Mouse (Mus musculus) forebrain, embryonic 14.5 days (tissue): ENCODE results near the gene 2410131K14Rik. TPM values are rescaled to one million over a fixed set of nuclear protein-coding genes. Genes with fewer than 3 reads are reported as not detected.

Source experiments
- ATAC-seq: fragments of 200-750 bp; cut with Nextera tagmentation; 2 replicates; pipeline ENCODE4 v1.8.0; 2017; ENCODE audit warnings: mild to moderate bottlenecking, moderate library complexity
- DNase-seq: peaks from one replicate; pipeline ENCODE4 v3.0.0-alpha.2; 2015; ENCODE audit warnings: low spot score
- H3K27ac ChIP-seq: fragments of 300-500 bp; sonication (generic); 2 replicates; pipeline ENCODE4 v1.5.1; 2014; ENCODE audit warnings: low read depth, mild to moderate bottlenecking, control low read depth, low read length, moderate library complexity
- H3K27me3 ChIP-seq: fragments of 300-500 bp; sonication (generic); replicated peaks from 2 replicates; pipeline ENCODE4 v1.6.1; 2014; ENCODE audit warnings: low read length, control low read depth, mixed read lengths; ENCODE audit not compliant: control insufficient read depth, insufficient read depth
- H3K36me3 ChIP-seq: fragments of 300-500 bp; sonication (generic); 2 replicates; pipeline ENCODE4 v1.6.1; 2014; ENCODE audit warnings: low read length, control low read depth; ENCODE audit not compliant: control insufficient read depth, insufficient read depth
- H3K4me1 ChIP-seq: fragments of 300-500 bp; sonication (generic); 2 replicates; pipeline ENCODE4 v1.6.1; 2014; ENCODE audit warnings: antibody characterized with exemption, low read length, control low read depth; ENCODE audit not compliant: control insufficient read depth, insufficient read depth
- H3K4me2 ChIP-seq: fragments of 300-500 bp; sonication (generic); 2 replicates; pipeline ENCODE4 v1.6.1; 2014; ENCODE audit warnings: mild to moderate bottlenecking, control low read depth, low read length
- H3K4me3 ChIP-seq: fragments of 300-500 bp; sonication (generic); 2 replicates; pipeline ENCODE4 v1.5.1; 2014; ENCODE audit warnings: low read depth, low read length, control low read depth
- H3K9ac ChIP-seq: fragments of 300-500 bp; sonication (generic); 2 replicates; pipeline ENCODE4 v1.6.1; 2014; ENCODE audit warnings: mild to moderate bottlenecking, low read length, control low read depth, moderate library complexity
- H3K9me3 ChIP-seq: fragments of 300-500 bp; sonication (generic); replicated peaks from 2 replicates; pipeline ENCODE4 v1.6.1; 2016; ENCODE audit warnings: low read length, control low read depth, mixed read lengths; ENCODE audit not compliant: control insufficient read depth
- WGBS: fragments of 180-500 bp; shearing (Covaris S2); extraction: QIAGEN DNeasy Blood & Tissue Kit; methylation state at CpG from one replicate; pipeline ENCODE4 v1.1.7; 2014; 5-methylcytosine and 5-hydroxymethylcytosine counted together
- polyA plus RNA-seq: library from polyadenylated mRNA; unstranded; fragments of >200 nt; fragmentation: Nextera tagmentation; extraction: Ambion mirVana; gene quantifications from 2 replicates; pipeline ENCODE4 v1.2.1, GENCODE M21; 2014

Gene 2410131K14Rik
- 14.6 and 17.1 TPM in 2 replicates for polyA plus RNA-seq

GRCm38 (mm10) chr5:118244606-118245443, at the start of gene 2410131K14Rik, which contains the start of gene Rnft2:
Gene 2410131K14Rik (plus strand): TSS chr5:118245227.
Gene Rnft2 (minus strand): TSS chr5:118245116.
- WGBS: 1% methylated on average over 68 of the region's 68 CpGs
- ATAC-seq: peak; percentile 100
- Histone ChIP-seq H3K4me3 (peak within 1 kb of the TSS; percentile 69), H3K27me3 (no peaks in the 10 kb centered on the region), H3K9me3 (no peaks in the 10 kb centered on the region), H3K36me3 (peaks cover 25% of the 10 kb centered on the region), H3K27ac (peak within 1 kb of the TSS; percentile 79), H3K4me1 (peaks cover 13% of the 10 kb centered on the region), H3K9ac (peak within 1 kb of the TSS; percentile 84), H3K4me2 (peak within 1 kb of the TSS; percentile 88)
- DNase-seq: peak; percentile 99

DNA sequence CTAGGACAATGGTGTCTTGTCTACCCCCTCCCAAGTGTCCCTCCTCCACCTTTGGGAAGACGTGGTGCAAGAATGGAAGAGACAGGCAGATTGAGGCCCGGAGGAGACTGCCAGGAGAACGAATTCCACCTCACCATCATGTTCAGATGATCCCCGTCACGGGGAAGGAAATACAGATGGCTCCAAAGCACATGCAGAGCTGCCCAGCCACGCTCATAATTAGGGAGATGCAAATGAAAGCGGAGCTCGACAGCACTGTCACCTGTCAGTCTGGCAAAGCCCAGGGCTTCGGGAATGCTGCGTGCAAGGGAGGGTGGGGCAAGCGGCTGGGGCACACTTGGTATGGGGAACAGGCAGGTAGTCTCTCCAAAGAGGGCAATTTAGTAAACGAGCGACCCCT, 47.6 kb upstream of the 2410131K14Rik start:
- Histone ChIP-seq H3K4me2 (no peak overlapping the region), H3K4me1 (0 out of 2 replicates have a peak, but pooled peaks cover 3% of the 10 kb centered on the region), H3K27ac (0 out of 2 replicates have a peak overlapping the region, but pooled peaks have one; percentile 53), H3K27me3 (no peaks in the 10 kb centered on the region), H3K36me3 (peaks cover 18% of the 10 kb centered on the region), H3K4me3 (no peak overlapping the region), H3K9ac (no peak overlapping the region), H3K9me3 (no peaks in the 10 kb centered on the region)
- DNase-seq (peak; percentile 44), ATAC-seq (peak; percentile 44; the same call in 1 of the 2 replicates)
- 57% methylated on average over 13 of the region's 13 CpGs for WGBS

GRCm38 (mm10) chr5:118199670-118200069, 45.4 kb upstream of the 2410131K14Rik start:
- no peak overlapping the region for H3K4me2 ChIP-seq
- DNase-seq: peak; percentile 24
- no peaks in the 10 kb centered on the region for H3K4me1 ChIP-seq
- H3K9ac ChIP-seq: no peak overlapping the region
- no peaks in the 10 kb centered on the region for H3K9me3 ChIP-seq
- H3K27me3 ChIP-seq: no peaks in the 10 kb centered on the region
- H3K36me3 ChIP-seq: peaks cover 23% of the 10 kb centered on the region
- WGBS: 65% methylated on average over 5 of the region's 5 CpGs
- H3K27ac ChIP-seq: peak overlapping the region; percentile 14; the same call in 1 of the 2 replicates
- ATAC-seq: no peak
- no peak overlapping the region for H3K4me3 ChIP-seq

- no peak overlapping the region for H3K9ac ChIP-seq
- no peak overlapping the region for H3K27ac ChIP-seq
- WGBS: 90% methylated on average over 16 of the region's 16 CpGs
- no peak overlapping the region for H3K4me3 ChIP-seq
- no peak overlapping the region for H3K4me2 ChIP-seq
- DNase-seq (no peak), ATAC-seq (no peak)
- H3K36me3 ChIP-seq: peaks cover 24% of the 10 kb centered on the region
- no peaks in the 10 kb centered on the region for H3K4me1 ChIP-seq
- H3K9me3 ChIP-seq: no peaks in the 10 kb centered on the region
- no peaks in the 10 kb centered on the region for H3K27me3 ChIP-seq
These were observed 40.2 kb upstream of the 2410131K14Rik start for GRCm38 (mm10) chr5:118204675-118205440.

DNA sequence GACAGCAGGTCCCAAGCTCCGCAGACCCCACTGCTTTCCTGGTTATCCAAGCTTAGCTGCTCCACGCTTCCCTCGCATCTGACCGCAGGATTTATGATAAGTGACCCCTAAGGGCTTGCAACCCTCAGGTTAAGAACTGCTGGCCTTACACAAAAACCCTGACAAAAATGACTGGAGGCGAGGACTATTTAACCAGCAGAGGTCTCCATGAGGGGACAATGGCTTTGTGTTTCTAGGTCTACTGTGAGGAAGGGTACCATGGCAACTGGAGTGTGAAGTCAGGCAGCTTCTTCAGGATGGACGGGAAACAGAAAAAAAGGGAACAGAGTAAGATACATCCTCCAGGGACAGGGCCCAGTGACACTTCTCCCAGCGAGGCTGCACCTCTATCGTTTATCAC, 39.2 kb upstream of the 2410131K14Rik start:
- H3K27ac ChIP-seq: no peak overlapping the region
- H3K4me2 ChIP-seq: no peak overlapping the region
- H3K9me3 ChIP-seq: no peaks in the 10 kb centered on the region
- no peak for DNase-seq
- H3K4me1 ChIP-seq: no peaks in the 10 kb centered on the region
- no peak for ATAC-seq
- H3K27me3 ChIP-seq: no peaks in the 10 kb centered on the region
- no peak overlapping the region for H3K9ac ChIP-seq
- H3K36me3 ChIP-seq: peaks cover 18% of the 10 kb centered on the region
- H3K4me3 ChIP-seq: no peak overlapping the region
- 73% methylated on average over 8 of the region's 8 CpGs for whole genome bisulfite sequencing

DNA sequence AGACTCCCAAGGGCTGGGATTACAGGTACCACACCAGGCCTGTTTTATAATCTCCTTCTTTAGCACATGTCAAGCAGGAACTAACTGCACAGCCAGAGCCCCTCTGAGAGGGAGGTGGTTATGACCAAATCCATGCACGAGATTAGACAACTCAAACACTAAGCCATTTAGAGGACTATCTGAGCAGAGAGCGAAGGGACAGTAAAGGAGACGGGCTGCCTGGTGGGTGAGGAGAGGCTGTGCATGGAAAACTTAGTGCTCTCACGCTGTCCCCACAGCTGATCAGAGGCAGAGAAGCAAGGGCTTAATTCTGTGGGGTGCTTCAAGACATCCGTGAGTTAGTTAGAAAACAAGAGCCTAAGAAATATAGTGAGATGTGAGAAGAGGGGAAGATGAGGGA, 31.0 kb upstream of the 2410131K14Rik start:
- H3K9me3 ChIP-seq: no peaks in the 10 kb centered on the region
- ATAC-seq: peak; percentile 45; the same call in 1 of the 2 replicates
- 0 out of 2 replicates have a peak, but pooled peaks cover 8% of the 10 kb centered on the region for H3K36me3 ChIP-seq
- peaks cover 8% of the 10 kb centered on the region; the same call in 1 of the 2 replicates for H3K4me1 ChIP-seq
- H3K27me3 ChIP-seq: no peaks in the 10 kb centered on the region
- no peak overlapping the region for H3K27ac ChIP-seq
- DNase-seq: peak; percentile 14
- WGBS: 12% methylated on average over 5 of the region's 5 CpGs
- peak overlapping the region; percentile 54 for H3K9ac ChIP-seq
- peak overlapping the region; percentile 27 for H3K4me3 ChIP-seq
- H3K4me2 ChIP-seq: peak overlapping the region; percentile 64

DNA sequence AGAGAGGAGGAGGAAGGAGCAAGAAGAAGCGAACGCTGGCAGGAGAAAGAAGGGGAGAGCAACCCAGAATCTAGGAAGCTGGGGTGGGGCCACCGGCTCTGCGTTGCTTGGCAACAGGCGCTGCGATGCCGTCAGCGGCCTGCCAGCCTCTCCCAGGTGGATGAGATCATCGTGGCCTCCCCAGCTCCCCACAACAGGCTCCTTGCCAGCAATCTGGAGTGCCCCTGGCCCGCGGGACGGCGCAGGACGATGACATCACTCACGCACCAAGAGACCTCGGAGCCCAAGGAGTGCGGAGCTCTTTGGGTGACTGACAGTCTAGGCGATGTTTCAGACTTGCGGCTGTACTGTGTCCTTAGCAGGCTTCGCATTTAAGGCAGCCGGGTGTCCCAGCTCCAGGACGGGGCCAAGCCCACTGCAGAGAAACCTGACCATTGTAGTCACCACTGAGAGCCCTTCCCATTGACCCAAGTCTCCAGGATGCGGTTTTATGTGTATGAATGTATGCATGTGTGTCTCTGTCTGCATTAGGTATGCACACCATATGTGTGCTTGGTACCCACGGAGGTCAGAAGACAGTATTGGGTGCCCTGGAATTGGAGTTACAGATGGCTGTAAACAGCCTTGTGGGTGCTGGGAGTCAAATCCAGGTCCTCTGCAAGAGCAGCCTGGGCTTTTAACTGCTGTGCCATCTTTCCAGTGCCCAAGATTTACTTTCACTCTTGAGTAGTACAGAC, 30.4 kb upstream of the 2410131K14Rik start:
- ATAC-seq (peak; percentile 92), DNase-seq (peak; percentile 95)
- H3K4me2 ChIP-seq: peak overlapping the region; percentile 64
- WGBS: 3% methylated on average over 24 of the region's 24 CpGs
- H3K27ac ChIP-seq: 0 out of 2 replicates have a peak overlapping the region, but pooled peaks have one; percentile 14
- H3K4me1 ChIP-seq: peaks cover 8% of the 10 kb centered on the region; the same call in 1 of the 2 replicates
- H3K27me3 ChIP-seq: no peaks in the 10 kb centered on the region
- peak overlapping the region; percentile 54 for H3K9ac ChIP-seq
- H3K9me3 ChIP-seq: no peaks in the 10 kb centered on the region
- peak overlapping the region; percentile 27 for H3K4me3 ChIP-seq
- H3K36me3 ChIP-seq: 0 out of 2 replicates have a peak, but pooled peaks cover 8% of the 10 kb centered on the region

DNA sequence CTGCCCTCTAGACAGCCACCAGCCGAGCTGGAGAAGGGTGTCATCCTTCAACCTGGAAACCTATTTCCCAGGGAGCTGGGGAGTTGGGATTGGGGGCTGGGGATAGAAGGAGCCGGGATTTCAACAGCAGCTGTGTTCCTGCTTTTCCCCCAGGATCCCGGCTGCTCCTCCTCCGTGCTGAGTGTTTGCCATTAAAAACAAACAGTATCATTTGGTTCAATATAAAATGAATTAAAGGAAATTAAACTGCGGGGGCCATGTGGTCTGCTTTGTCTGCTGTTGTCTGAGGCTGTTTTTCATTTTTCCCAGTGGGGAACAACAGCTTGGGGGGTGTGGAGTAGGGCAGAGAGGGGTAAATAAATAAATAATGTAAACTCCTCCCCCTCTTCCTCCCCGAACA, 27.6 kb upstream of the 2410131K14Rik start:
- Histone ChIP-seq H3K36me3 (0 out of 2 replicates have a peak, but pooled peaks cover 21% of the 10 kb centered on the region), H3K27me3 (no peaks in the 10 kb centered on the region), H3K4me2 (no peak overlapping the region), H3K9ac (no peak overlapping the region), H3K4me3 (no peak overlapping the region), H3K27ac (no peak overlapping the region), H3K9me3 (no peaks in the 10 kb centered on the region), H3K4me1 (peaks cover 8% of the 10 kb centered on the region; the same call in 1 of the 2 replicates)
- ATAC-seq: no peak
- WGBS: 81% methylated on average over 6 of the region's 6 CpGs
- no peak for DNase-seq
